Mouse (Mus musculus) hindbrain, postnatal 0 days (tissue): ENCODE data around the gene Med9. TPM values are rescaled to one million over a fixed set of nuclear protein-coding genes. Genes with fewer than 3 reads are reported as not detected.
"Not testable (repeated sequence)": the region's sequence is repeated elsewhere in the genome, so short reads cannot be mapped to it uniquely, and the experiment has no call there.

Experiments used
- ATAC-seq: fragments of 200-750 bp; cut with Nextera tagmentation; 2 replicates; pipeline ENCODE4 v1.8.0; 2017; ENCODE audit warnings: mild to moderate bottlenecking, moderate TSS enrichment, moderate library complexity
- DNase-seq: peaks from one replicate; pipeline ENCODE4 v3.0.0-alpha.2; 2015; ENCODE audit warnings: low spot score
- H3K27ac ChIP-seq: fragments of 300-500 bp; sonication (generic); 2 replicates; pipeline ENCODE4 v1.5.1; 2014; ENCODE audit warnings: mild to moderate bottlenecking
- H3K27me3 ChIP-seq: fragments of 300-500 bp; sonication (generic); 2 replicates; pipeline ENCODE4 v1.6.1; 2014; ENCODE audit warnings: low read length, mixed read lengths; ENCODE audit not compliant: insufficient read depth
- H3K36me3 ChIP-seq: fragments of 300-500 bp; sonication (generic); 2 replicates; pipeline ENCODE4 v1.6.1; 2014; ENCODE audit warnings: low read length, mixed read lengths; ENCODE audit not compliant: insufficient read depth
- H3K4me1 ChIP-seq: fragments of 300-500 bp; sonication (generic); 2 replicates; pipeline ENCODE4 v1.6.1; 2014; ENCODE audit warnings: antibody characterized with exemption, low read length, mixed read lengths; ENCODE audit not compliant: insufficient read depth
- H3K4me2 ChIP-seq: fragments of 300-500 bp; sonication (generic); 2 replicates; pipeline ENCODE4 v1.6.1; 2014; ENCODE audit warnings: low read depth, mild to moderate bottlenecking, low read length, moderate library complexity, mixed read lengths
- H3K4me3 ChIP-seq: fragments of 300-500 bp; sonication (generic); 2 replicates; pipeline ENCODE4 v1.5.1; 2014; ENCODE audit warnings: low read length
- H3K9ac ChIP-seq: fragments of 300-500 bp; sonication (generic); replicated peaks from 2 replicates; pipeline ENCODE4 v1.6.1; 2014; ENCODE audit warnings: mild to moderate bottlenecking, low read length, moderate library complexity, mixed read lengths
- H3K9me3 ChIP-seq: fragments of 300-500 bp; sonication (generic); 2 replicates; pipeline ENCODE4 v1.6.1; 2016; ENCODE audit warnings: low read length, mixed read lengths
- CTCF ChIP-seq: IDR thresholded peaks from 2 replicates; pipeline ENCODE4 v1.5.1; 2016; ENCODE audit warnings: antibody characterized with exemption, control low read depth, low read depth
- WGBS: fragments of 180-500 bp; shearing (Covaris S2); extraction: QIAGEN DNeasy Blood & Tissue Kit; methylation state at CpG from one replicate; pipeline ENCODE4 v1.1.7; 2014; 5-methylcytosine and 5-hydroxymethylcytosine counted together
- polyA plus RNA-seq: library from polyadenylated mRNA; unstranded; fragments of >200 nt; fragmentation: Nextera tagmentation; extraction: Ambion mirVana; gene quantifications from 2 replicates; pipeline ENCODE4 v1.2.1, GENCODE M21; 2015
- total RNA-seq: library from RNA; depleted of rRNA; stranded (reverse); fragments of >200 nt; gene quantifications from 2 replicates; pipeline ENCODE4 v1.2.3, GENCODE M21; 2014

Gene Med9
- total and polyA plus RNA-seq, 2 experiments from 2014 or later, result 34.1 to 39.7 TPM

DNA sequence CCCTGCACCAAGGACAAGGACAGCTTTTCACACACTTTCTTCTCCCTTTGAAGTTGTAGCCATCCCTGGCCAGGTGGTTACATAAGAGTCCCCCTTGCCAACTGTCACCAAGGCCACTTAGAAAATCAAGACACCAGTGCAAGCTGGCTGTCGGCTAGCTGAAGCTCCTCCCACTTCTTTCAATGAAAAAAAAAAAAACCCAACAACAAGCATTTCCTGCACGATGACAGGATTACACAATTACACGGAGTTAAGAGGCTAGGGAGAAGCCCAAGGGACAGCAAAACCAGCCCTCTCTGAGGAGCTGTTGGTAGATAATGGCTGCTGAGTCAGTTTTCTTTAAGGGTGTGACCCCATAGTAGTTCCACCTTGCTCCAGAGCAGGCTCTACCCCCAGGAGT is 6.6 kb upstream of the Med9 start:
- TF ChIP-seq CTCF, result no peak
- DNase-seq, result no peak
- Histone ChIP-seq H3K9me3 (no peaks in the 10 kb centered on the region), H3K36me3 (no peaks in the 10 kb centered on the region), H3K4me1 (no peaks in the 10 kb centered on the region), H3K4me3 (no peak overlapping the region), H3K27me3 (no peaks in the 10 kb centered on the region), H3K27ac (no peak overlapping the region), H3K9ac (no peak overlapping the region), H3K4me2 (no peak overlapping the region)
- no peak for ATAC-seq
- WGBS, result 15% methylated on average over 3 of the region's 3 CpGs

- H3K27me3 ChIP-seq, H3K27ac ChIP-seq, H3K4me3 ChIP-seq, H3K9ac ChIP-seq, H3K4me2 ChIP-seq, H3K9me3 ChIP-seq, DNase-seq, ATAC-seq, H3K4me1 ChIP-seq, H3K36me3 ChIP-seq: not testable (repeated sequence)
- WGBS, result 88% methylated on average over 9 of the region's 10 CpGs
These were observed 3.2 kb upstream of the Med9 start for GRCm38 (mm10) chr11:59944855-59945254.

GRCm38 (mm10) chr11:59948401-59948767 is 378 bp downstream of the Med9 start:
- DNase-seq, result peak; percentile 42
- peak overlapping the region; percentile 96 for H3K9ac ChIP-seq
- no peaks in the 10 kb centered on the region for H3K9me3 ChIP-seq
- peak overlapping the region; percentile 82 for H3K4me2 ChIP-seq
- no peaks in the 10 kb centered on the region for H3K27me3 ChIP-seq
- H3K27ac ChIP-seq, result peak overlapping the region; percentile 91
- TF ChIP-seq CTCF, result no peak
- H3K4me1 ChIP-seq, result peaks cover 3% of the 10 kb centered on the region
- 3% methylated on average over 16 of the region's 16 CpGs for WGBS
- peak overlapping the region; percentile 99 for H3K4me3 ChIP-seq
- peak; percentile 38 for ATAC-seq
- no peaks in the 10 kb centered on the region for H3K36me3 ChIP-seq

GRCm38 (mm10) chr11:59952892-59953291 is 4.9 kb downstream of the Med9 start:
- Histone ChIP-seq H3K9me3 (no peaks in the 10 kb centered on the region), H3K4me1 (peaks cover 3% of the 10 kb centered on the region; the same call in 1 of the 2 replicates), H3K27ac (no peak overlapping the region), H3K4me2 (no peak overlapping the region), H3K9ac (no peak overlapping the region), H3K4me3 (no peak overlapping the region), H3K27me3 (no peaks in the 10 kb centered on the region), H3K36me3 (no peaks in the 10 kb centered on the region)
- no peak for ATAC-seq
- no peak for TF ChIP-seq CTCF
- no peak for DNase-seq
- 85% methylated on average over 14 of the region's 14 CpGs for WGBS

- Histone ChIP-seq H3K4me3 (no peak overlapping the region), H3K27me3 (no peaks in the 10 kb centered on the region), H3K4me2 (no peak overlapping the region), H3K9ac (no peak overlapping the region), H3K4me1 (no peaks in the 10 kb centered on the region), H3K9me3 (no peaks in the 10 kb centered on the region), H3K27ac (no peak overlapping the region), H3K36me3 (peaks cover 11% of the 10 kb centered on the region; the same call in 1 of the 2 replicates)
- 82% methylated on average over 6 of the region's 6 CpGs for WGBS
- TF ChIP-seq CTCF, result no peak
- DNase-seq (no peak), ATAC-seq (no peak)
These were observed 8.7 kb downstream of the Med9 start for GRCm38 (mm10) chr11:59956749-59957148.

DNA sequence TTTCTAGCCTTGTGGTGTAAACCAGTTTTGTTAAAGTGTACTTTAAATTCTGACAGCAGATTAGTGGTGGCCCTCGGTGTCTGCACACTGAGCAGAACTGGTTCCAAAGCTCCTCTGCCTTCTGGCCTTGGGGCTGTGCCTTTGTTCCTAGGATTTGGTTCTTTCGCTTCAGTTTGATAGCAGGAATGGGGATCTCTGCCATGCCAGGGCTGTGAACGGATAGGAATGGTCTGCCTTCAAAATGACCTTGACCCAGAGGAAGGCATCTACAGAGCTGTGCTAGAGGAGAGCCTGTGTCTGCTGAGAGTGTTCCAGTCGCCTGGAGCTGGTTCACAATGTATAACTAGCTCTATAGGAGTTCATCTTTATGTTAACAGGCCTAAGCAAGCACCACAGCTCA is 11.4 kb downstream of the Med9 start:
- Histone ChIP-seq H3K4me2 (no peak overlapping the region), H3K36me3 (peaks cover 15% of the 10 kb centered on the region; the same call in 1 of the 2 replicates), H3K9me3 (no peaks in the 10 kb centered on the region), H3K4me3 (no peak overlapping the region), H3K27ac (no peak overlapping the region), H3K9ac (no peak overlapping the region), H3K27me3 (0 out of 2 replicates have a peak, but pooled peaks cover 3% of the 10 kb centered on the region), H3K4me1 (peaks cover 10% of the 10 kb centered on the region)
- DNase-seq (no peak), ATAC-seq (no peak)
- WGBS, result 79% methylated on average over 4 of the region's 4 CpGs
- TF ChIP-seq CTCF, result no peak

- TF ChIP-seq CTCF, result no peak
- H3K4me1 ChIP-seq, result peaks cover 10% of the 10 kb centered on the region
- H3K4me2 ChIP-seq, result no peak overlapping the region
- 0 out of 2 replicates have a peak, but pooled peaks cover 3% of the 10 kb centered on the region for H3K27me3 ChIP-seq
- no peak overlapping the region for H3K9ac ChIP-seq
- DNase-seq, result no peak
- H3K36me3 ChIP-seq, result peaks cover 15% of the 10 kb centered on the region; the same call in 1 of the 2 replicates
- no peak overlapping the region for H3K4me3 ChIP-seq
- WGBS, result 89% methylated on average over 20 of the region's 20 CpGs
- no peak for ATAC-seq
- no peaks in the 10 kb centered on the region for H3K9me3 ChIP-seq
- H3K27ac ChIP-seq, result no peak overlapping the region
These were observed 12.7 kb downstream of the Med9 start for GRCm38 (mm10) chr11:59960476-59961337.
